Mouse (Mus musculus) liver, adult 2 months (tissue): ENCODE measurements at regions not wholly inside any gene's neighbourhood (a gene's known extent, or its start where the extent isn't known, plus 50 kb on each side); places are given as distances from the start of the nearest gene placed in this dataset.

Source experiments
- CTCF ChIP-seq: fragments of 200-500 bp; IDR thresholded peaks from 2 replicates; pipeline ENCODE4 v1.5.1; 2011; ENCODE audit warnings: low read depth, low read length, control low read depth
- POLR2A ChIP-seq: fragments of 200-500 bp; IDR thresholded peaks from 2 replicates; pipeline ENCODE4 v1.6.1; 2011; ENCODE audit warnings: low read length, control low read depth; ENCODE audit not compliant: insufficient read depth; ENCODE audit errors: extremely low read depth

- TF ChIP-seq CTCF (no peak), POLR2A (no peak)
Measured at GRCm38 (mm10) chr2:169275371-169275770, 312.2 kb downstream of the Gm11011 start.
